Mouse (Mus musculus) midbrain, embryonic 15.5 days (tissue): ENCODE results near the gene Pglyrp3. TPM values are rescaled to one million over a fixed set of nuclear protein-coding genes. Genes with fewer than 3 reads are reported as not detected.
A peak's percentile ranks its signal among the peaks of the same experiment; 100 is the strongest.
"Not testable (repeated sequence)": the region's sequence is repeated elsewhere in the genome, so short reads cannot be mapped to it uniquely, and the experiment has no call there.

ENCODE experiments used
- ATAC-seq: fragments of 200-750 bp; cut with Nextera tagmentation; replicated peaks from 2 replicates; pipeline ENCODE4 v1.8.0; 2017; ENCODE audit warnings: moderate TSS enrichment
- H3K27ac ChIP-seq: fragments of 300-500 bp; sonication (generic); 2 replicates; pipeline ENCODE4 v1.5.1; 2015; ENCODE audit warnings: mild to moderate bottlenecking, inconsistent platforms
- H3K27me3 ChIP-seq: fragments of 300-500 bp; sonication (generic); replicated peaks from 2 replicates; pipeline ENCODE4 v1.6.1; 2015; ENCODE audit warnings: inconsistent platforms
- H3K36me3 ChIP-seq: fragments of 300-500 bp; sonication (generic); replicated peaks from 2 replicates; pipeline ENCODE4 v1.6.1; 2015; ENCODE audit warnings: inconsistent platforms
- H3K4me1 ChIP-seq: fragments of 300-500 bp; sonication (generic); 2 replicates; pipeline ENCODE4 v1.6.1; 2015; ENCODE audit warnings: inconsistent platforms
- H3K4me2 ChIP-seq: fragments of 300-500 bp; sonication (generic); 2 replicates; pipeline ENCODE4 v1.6.1; 2015; ENCODE audit warnings: inconsistent platforms, mild to moderate bottlenecking, moderate library complexity
- H3K4me3 ChIP-seq: fragments of 300-500 bp; sonication (generic); 2 replicates; pipeline ENCODE4 v1.5.1; 2015; ENCODE audit warnings: mild to moderate bottlenecking, inconsistent platforms
- H3K9ac ChIP-seq: fragments of 300-500 bp; sonication (generic); 2 replicates; pipeline ENCODE4 v1.6.1; 2015; ENCODE audit warnings: mild to moderate bottlenecking, inconsistent platforms
- H3K9me3 ChIP-seq: fragments of 300-500 bp; sonication (generic); 2 replicates; pipeline ENCODE4 v1.6.1; 2016; ENCODE audit warnings: inconsistent platforms
- WGBS: fragments of 180-500 bp; shearing (Covaris S2); methylation state at CpG from one replicate; pipeline ENCODE4 v1.1.7; 2015; ENCODE audit warnings: mixed read lengths; 5-methylcytosine and 5-hydroxymethylcytosine counted together
- microRNA-seq: library from miRNA; unstranded; fragments of <30 nt; microRNA quantifications from one replicate; pipeline ENCODE4, GENCODE M21; 2016
- polyA plus RNA-seq: library from polyadenylated mRNA; unstranded; fragments of >200 nt; fragmentation: Nextera tagmentation; extraction: Ambion mirVana; gene quantifications from 2 replicates; pipeline ENCODE4 v1.2.1, GENCODE M21; 2015

Pglyrp3 gene
- not detected in 2 replicates for polyA plus RNA-seq

- H3K9me3 ChIP-seq: no peaks in the 10 kb centered on the region
- no peak within 1 kb of the TSS for H3K27ac ChIP-seq
- H3K4me3 ChIP-seq: no peak within 1 kb of the TSS
- no peak for ATAC-seq
- no peaks in the 10 kb centered on the region for H3K27me3 ChIP-seq
- H3K4me1 ChIP-seq: no peaks in the 10 kb centered on the region
- H3K36me3 ChIP-seq: no peaks in the 10 kb centered on the region
- no peak within 1 kb of the TSS for H3K9ac ChIP-seq
- no peak within 1 kb of the TSS for H3K4me2 ChIP-seq
- 67% methylated on average over 1 of the region's 1 CpGs for WGBS
These were observed at the start of gene Pglyrp3 for GRCm38 (mm10) chr3:92014283-92014682. Gene Pglyrp3 (plus strand): TSS chr3:92014583.

DNA sequence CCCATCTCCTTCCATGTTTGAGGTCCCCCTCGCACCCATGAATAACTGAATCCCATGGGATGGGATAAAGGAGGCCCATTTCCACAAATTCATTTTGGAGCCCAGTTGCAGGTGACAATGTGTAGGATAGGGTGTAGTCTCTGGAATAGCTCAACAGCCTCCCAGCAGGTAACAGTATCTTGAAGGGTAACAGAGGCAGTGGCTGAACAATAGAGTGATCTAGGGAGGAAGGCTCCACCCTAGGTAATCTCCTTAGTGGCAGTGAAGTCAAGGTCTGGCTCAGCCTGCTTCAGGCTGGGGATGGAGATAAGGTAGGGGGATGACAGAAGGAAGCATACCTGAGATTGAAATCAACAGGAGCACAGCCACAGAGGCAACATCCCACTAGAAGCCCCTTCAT lies 3.4 kb upstream of the Pglyrp3 start:
- no peak for ATAC-seq
- Histone ChIP-seq H3K27ac (no peak overlapping the region), H3K4me2 (no peak overlapping the region), H3K27me3 (no peaks in the 10 kb centered on the region), H3K36me3 (no peaks in the 10 kb centered on the region), H3K9me3 (no peaks in the 10 kb centered on the region), H3K9ac (no peak overlapping the region), H3K4me1 (no peaks in the 10 kb centered on the region), H3K4me3 (no peak overlapping the region)
- 81% methylated on average over 1 of the region's 1 CpGs for WGBS

DNA sequence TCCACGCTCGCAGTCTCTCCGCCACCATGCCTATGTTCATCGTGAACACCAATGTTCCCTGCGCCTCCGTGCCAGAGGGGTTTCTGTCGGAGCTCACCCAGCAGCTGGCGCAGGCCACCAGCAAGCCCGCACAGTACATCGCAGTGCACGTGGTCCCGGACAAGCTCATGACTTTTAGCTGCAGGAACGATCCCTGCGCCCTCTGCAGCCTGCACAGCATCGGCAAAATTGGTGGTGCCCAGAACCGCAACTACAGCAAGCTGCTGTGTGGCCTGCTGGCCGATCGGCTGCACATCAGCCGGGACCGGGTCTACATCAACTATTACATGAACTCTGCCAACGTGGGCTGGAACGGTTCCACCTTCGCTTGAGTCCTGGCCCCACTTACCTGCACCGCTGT lies 10.2 kb downstream of the Pglyrp3 start:
- ATAC-seq: peak; percentile 54; the same call in 1 of the 2 replicates
- not testable (repeated sequence) for H3K27ac ChIP-seq, H3K9me3 ChIP-seq, H3K4me1 ChIP-seq, H3K27me3 ChIP-seq, H3K9ac ChIP-seq, H3K36me3 ChIP-seq
- H3K4me2 ChIP-seq: peak overlapping the region; percentile 32
- WGBS: 57% methylated on average over 24 of the region's 24 CpGs
- H3K4me3 ChIP-seq: 0 out of 2 replicates have a peak overlapping the region, but pooled peaks have one; percentile 7

DNA sequence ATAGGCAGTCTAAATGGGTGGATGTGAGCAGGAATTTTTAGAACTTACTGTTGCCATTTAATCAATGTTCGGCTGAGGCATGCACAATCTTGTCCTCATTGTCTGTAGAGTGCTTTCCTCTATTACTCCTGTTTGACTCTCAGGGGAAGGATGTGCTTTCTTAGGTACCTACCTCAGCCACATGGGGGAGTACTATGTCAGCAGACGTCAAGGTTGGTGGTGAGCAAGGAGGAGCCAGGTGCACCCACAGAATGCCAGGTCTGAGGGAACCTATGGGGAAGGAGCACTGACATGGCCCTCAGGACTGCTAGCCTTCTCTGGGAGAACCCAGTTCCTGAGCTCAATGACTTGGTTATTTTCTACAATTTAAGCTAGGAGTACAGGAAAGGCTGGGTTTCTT lies 18.8 kb downstream of the Pglyrp3 start:
- Histone ChIP-seq H3K27ac (no peak overlapping the region), H3K9ac (no peak overlapping the region), H3K4me3 (no peak overlapping the region), H3K4me1 (no peaks in the 10 kb centered on the region), H3K4me2 (no peak overlapping the region), H3K27me3 (no peaks in the 10 kb centered on the region), H3K36me3 (no peaks in the 10 kb centered on the region), H3K9me3 (no peaks in the 10 kb centered on the region)
- ATAC-seq: no peak
- 54% methylated on average over 2 of the region's 2 CpGs for WGBS

- Histone ChIP-seq H3K9me3 (no peaks in the 10 kb centered on the region), H3K27ac (no peak overlapping the region), H3K4me2 (no peak overlapping the region), H3K4me1 (no peaks in the 10 kb centered on the region), H3K9ac (no peak overlapping the region), H3K36me3 (no peaks in the 10 kb centered on the region), H3K4me3 (no peak overlapping the region), H3K27me3 (no peaks in the 10 kb centered on the region)
- WGBS: 66% methylated on average over 1 of the region's 1 CpGs
- no peak for ATAC-seq
These were observed 19.5 kb downstream of the Pglyrp3 start for GRCm38 (mm10) chr3:92033892-92034291.

DNA sequence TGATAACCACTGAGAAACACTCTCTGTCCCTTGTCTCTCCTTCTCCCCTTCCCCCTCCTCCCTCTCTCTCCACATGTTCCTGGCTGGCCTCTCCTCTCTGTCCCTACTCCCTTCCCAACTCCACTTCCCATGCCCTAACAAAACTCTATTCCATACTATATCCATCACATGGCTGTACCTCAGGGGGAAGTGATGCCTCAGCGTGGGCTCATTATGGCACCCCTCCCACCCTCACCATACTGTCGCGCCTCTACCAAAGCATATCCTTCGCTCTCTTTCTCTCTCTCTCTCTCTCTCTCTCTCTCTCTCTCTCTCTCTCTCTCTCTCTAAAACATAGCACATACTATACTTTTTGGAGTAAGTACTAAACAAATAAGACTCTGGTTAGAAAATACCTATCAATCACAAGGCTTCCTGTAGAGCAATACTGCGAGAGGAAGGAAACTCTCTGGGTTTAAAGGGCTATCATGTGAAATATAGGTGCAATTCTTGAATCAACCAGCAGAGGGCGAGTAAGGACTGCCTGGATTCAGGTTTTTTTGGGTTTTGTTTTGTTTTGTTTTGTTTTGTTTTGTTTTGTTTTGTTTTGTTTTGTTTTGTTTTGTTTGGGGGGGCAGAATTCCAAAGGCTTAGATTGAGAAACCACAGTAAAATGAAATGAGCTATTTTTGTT lies 36.1 kb downstream of the Pglyrp3 start:
- H3K4me2 ChIP-seq: no peak overlapping the region
- ATAC-seq: no peak

DNA sequence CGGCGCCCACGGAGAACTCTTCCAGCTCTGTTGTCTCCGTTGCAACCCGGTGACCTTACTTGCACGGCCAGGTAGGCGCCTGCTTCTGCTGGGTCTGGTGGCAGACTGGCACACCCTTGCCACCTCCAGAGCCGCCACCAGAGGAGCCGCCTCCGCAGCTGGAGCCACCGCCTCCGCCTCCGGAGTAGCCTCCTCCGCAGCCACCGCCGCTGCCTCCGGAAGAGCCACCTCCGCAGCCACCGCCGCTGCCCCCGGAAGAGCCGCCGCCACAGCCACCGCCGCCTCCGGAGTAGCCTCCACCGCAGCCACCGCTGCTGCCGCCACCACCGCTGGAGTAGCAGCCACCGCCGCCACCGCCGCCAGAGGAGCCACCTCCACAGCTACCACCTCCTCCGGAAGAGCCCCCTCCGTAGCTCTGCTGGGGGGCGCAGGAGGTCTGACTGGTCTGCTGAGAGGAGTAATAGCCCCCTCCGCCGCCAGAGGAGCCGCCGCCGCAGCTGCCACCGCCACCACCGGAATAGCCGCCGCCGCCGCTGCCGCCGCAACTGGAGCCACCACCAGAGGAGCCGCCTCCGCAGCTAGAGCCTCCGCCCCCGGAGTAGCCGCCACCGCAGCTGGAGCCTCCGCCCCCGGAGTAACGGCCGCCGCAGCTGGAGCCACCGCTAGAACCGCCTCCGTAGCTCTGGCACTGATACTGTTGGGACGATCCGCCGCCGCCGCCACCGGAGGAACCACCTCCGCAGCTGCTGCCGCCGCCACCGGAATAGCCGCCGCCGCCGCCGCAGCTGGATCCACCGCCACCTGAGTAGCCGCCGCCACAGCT lies 66.3 kb downstream of the Pglyrp3 start:
- Histone ChIP-seq H3K4me3 (peak overlapping the region; percentile 82), H3K4me1 (peaks cover 15% of the 10 kb centered on the region), H3K4me2 (peak overlapping the region; percentile 72), H3K9ac (peak overlapping the region; percentile 86), H3K27me3 (peaks cover 3% of the 10 kb centered on the region), H3K9me3 (no peaks in the 10 kb centered on the region), H3K36me3 (no peaks in the 10 kb centered on the region), H3K27ac (peak overlapping the region; percentile 98)
- WGBS: under 1% methylated on average over 79 of the region's 82 CpGs
- ATAC-seq: peak; percentile 93

More for the DNA sequence above, 36.1 kb downstream of the Pglyrp3 start:
- no peaks in the 10 kb centered on the region for H3K9me3 ChIP-seq
- WGBS: 55% methylated on average over 6 of the region's 6 CpGs
- no peak overlapping the region for H3K27ac ChIP-seq
- no peaks in the 10 kb centered on the region for H3K27me3 ChIP-seq
- no peak overlapping the region for H3K9ac ChIP-seq
- no peaks in the 10 kb centered on the region for H3K36me3 ChIP-seq
- no peaks in the 10 kb centered on the region for H3K4me1 ChIP-seq
- H3K4me3 ChIP-seq: no peak overlapping the region

Small RNAs within 50 kb of the gene (microRNA-seq; reads per million reads assigned to microRNA genes)
- gene Gm23697 (not detected), gene Gm25145 (not detected)

Other genes with a start within 250 kb of the Pglyrp3 start
- gene Lor, start 68.6 kb downstream of the Pglyrp3 start, polyA plus RNA-seq: 8.8 TPM in 2 replicates
- not detected in 2 replicates for gene Prr9, start 109.4 kb downstream of the Pglyrp3 start, polyA plus RNA-seq
- gene Lelp1, start 128.2 kb downstream of the Pglyrp3 start, polyA plus RNA-seq: not detected in 2 replicates
- gene Sprr2a1, start 201.2 kb downstream of the Pglyrp3 start, polyA plus RNA-seq: not detected in 2 replicates
- gene Sprr2a2, start 201.3 kb downstream of the Pglyrp3 start, polyA plus RNA-seq: not detected in 2 replicates